Mouse (Mus musculus): Measurements from ENCODE around the gene Lmod3. TPM values are rescaled to one million over a fixed set of nuclear protein-coding genes. Genes with fewer than 3 reads are reported as not detected.

The Lmod3 gene
- total and polyA plus RNA-seq, 3 experiments = 26.3 to 63.0 (median 50.1) TPM

DNA sequence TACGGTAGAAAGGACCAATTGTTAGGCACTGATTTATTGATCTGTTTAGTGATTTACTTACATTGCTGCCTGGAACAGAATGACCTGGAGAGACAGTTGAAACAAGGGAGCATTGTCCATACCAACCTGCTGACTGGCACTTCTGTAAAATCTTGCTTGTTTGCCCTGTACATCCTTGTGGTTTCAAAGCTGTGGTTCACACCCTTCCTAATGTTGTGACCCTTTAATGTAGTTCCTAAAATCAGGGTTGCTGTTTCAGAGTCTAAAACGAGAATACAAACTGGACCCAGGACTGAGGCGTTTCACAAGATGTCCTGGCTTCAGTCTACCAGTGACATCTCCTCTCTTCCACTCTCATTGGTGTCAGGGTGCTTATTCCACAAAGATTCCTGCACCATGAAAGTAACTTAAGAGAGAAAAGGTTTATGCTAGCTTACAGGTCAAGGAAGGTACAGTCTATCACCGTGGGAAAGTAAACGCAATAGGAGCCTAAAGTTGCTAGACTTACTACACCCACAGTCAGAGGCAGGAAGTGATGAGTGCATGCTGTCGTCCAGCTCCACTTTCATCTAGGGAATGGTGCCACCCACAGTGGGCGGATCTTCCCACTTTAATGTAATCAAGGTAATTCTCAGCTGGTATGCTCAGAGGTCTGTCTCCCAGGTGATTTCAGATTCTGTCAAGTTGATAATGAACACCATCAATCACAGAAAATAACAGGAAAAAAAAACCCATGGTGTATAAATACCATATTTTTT is 17.5 kb downstream of the Lmod3 start:
- DNase-seq = no peak
- no peak for TF ChIP-seq EP300 (IDR thresholded peaks at IDR 0.05; ENCODE audit: insufficient read depth, low read depth, low read length)
- no peak for TF ChIP-seq CTCF (IDR thresholded peaks at IDR 0.05)
- Histone ChIP-seq H3K27me3 (ENCODE audit: control insufficient read depth, insufficient read depth, low read length) (no peaks in the 10 kb centered on the region), H3K27ac (no peak overlapping the region), H3K4me3 (no peak overlapping the region), H3K9ac (ENCODE audit: low read depth, low read length) (no peak overlapping the region), H3K79me2 (replicated peaks; ENCODE audit: control insufficient read depth, insufficient read depth, low read length) (no peaks in the 10 kb centered on the region), H3K4me1 (ENCODE audit: control insufficient read depth, insufficient read depth, low read length) (no peaks in the 10 kb centered on the region), H3K36me3 (ENCODE audit: control insufficient read depth, insufficient read depth, low read length) (no peaks in the 10 kb centered on the region; the same call in none of the 2 replicates)
- WGBS = 79% methylated on average over 7 of the region's 7 CpGs
- intact Hi-C loops (cut with DNase I) = no loop called here

DNA sequence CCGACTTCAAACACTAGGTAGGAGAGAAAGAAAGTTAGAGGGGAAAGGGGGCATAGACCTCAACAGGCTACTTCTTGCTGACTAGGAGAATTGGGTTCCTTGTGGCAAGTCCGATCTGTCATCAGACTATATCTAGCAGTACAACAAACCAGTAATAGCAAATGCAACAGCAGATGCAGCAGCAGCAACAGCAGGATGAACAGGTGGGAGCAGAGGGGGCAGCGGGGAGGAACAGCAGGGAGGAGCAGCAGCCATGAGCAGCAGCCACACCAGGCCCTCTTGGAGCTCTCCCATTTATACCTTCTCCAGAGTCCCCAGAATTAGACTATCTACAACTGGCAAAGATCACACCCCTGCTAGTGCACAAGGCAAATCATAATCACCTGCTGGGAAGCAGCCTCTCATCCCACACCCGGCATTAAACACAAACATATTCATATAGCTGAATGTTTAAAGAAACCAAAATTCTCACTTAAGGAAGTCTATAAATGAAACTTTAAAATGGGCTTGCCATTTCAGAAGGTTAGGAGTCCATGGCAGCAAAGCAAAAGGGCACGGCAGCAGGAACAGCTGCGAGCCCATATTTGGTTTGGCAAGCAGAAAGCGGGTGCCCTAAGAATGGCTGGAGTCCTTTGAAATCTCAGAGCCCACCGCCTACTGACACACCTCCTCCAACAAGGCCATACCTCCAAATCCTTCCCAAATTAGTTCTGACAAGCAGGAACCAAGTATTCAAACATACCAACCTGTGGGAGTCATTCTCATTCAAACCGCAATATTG is 25.3 kb downstream of the Lmod3 start:
- 95% methylated on average over 9 of the region's 9 CpGs for WGBS
- TF ChIP-seq CTCF (IDR thresholded peaks at IDR 0.05) = no peak
- no peak for DNase-seq
- intact Hi-C loops (cut with DNase I) = no loop called here
- H3K27me3 ChIP-seq (ENCODE audit: control insufficient read depth, insufficient read depth, low read length) = no peaks in the 10 kb centered on the region
- peaks cover 8% of the 10 kb centered on the region for H3K4me1 ChIP-seq (ENCODE audit: control insufficient read depth, insufficient read depth, low read length)
- peaks cover 14% of the 10 kb centered on the region for H3K36me3 ChIP-seq (ENCODE audit: control insufficient read depth, insufficient read depth, low read length)
- no peak overlapping the region for H3K27ac ChIP-seq
- H3K9ac ChIP-seq (ENCODE audit: low read depth, low read length) = no peak overlapping the region
- no peak overlapping the region for H3K4me3 ChIP-seq
- H3K79me2 ChIP-seq (replicated peaks; ENCODE audit: control insufficient read depth, insufficient read depth, low read length) = peaks cover 2% of the 10 kb centered on the region

DNA sequence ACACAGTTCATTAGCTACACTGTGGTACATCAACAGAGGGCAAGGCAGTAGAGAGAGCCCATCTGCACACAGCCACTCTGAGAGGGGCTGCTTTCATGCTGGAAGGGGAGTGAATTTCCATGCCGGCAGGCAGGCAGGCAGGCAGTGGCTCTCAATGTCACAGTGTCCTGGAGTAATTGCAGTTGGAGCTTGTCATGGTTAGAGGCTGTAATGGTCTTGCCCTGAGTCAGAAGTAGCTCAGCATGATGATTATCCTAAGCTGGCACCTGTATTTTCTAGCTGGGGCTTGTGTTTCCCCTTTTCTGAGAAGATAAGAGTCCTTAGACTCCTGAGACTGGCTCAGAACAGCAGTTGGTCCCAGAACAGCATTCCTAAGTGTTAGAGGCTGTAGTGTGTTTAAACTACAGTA is 26.5 kb downstream of the Lmod3 start:
- peaks cover 18% of the 10 kb centered on the region for H3K4me1 ChIP-seq (ENCODE audit: control insufficient read depth, insufficient read depth, low read length)
- intact Hi-C loops (cut with DNase I) = no loop called here
- peaks cover 14% of the 10 kb centered on the region for H3K36me3 ChIP-seq (ENCODE audit: control insufficient read depth, insufficient read depth, low read length)
- peaks cover 2% of the 10 kb centered on the region for H3K79me2 ChIP-seq (replicated peaks; ENCODE audit: control insufficient read depth, insufficient read depth, low read length)
- no peak for DNase-seq
- H3K4me3 ChIP-seq = no peak overlapping the region
- H3K27ac ChIP-seq = peak overlapping the region; percentile 20; the same call in 1 of the 2 replicates
- H3K27me3 ChIP-seq (ENCODE audit: control insufficient read depth, insufficient read depth, low read length) = no peaks in the 10 kb centered on the region
- H3K9ac ChIP-seq (ENCODE audit: low read depth, low read length) = no peak overlapping the region
- TF ChIP-seq POLR2A (IDR thresholded peaks at IDR 0.05; ENCODE audit: insufficient read depth, low read depth, low read length) (no peak), EP300 (IDR thresholded peaks at IDR 0.05; ENCODE audit: insufficient read depth, low read depth, low read length) (no peak), CTCF (IDR thresholded peaks at IDR 0.05) (no peak)
- 56% methylated on average over 1 of the region's 1 CpGs for WGBS

DNA sequence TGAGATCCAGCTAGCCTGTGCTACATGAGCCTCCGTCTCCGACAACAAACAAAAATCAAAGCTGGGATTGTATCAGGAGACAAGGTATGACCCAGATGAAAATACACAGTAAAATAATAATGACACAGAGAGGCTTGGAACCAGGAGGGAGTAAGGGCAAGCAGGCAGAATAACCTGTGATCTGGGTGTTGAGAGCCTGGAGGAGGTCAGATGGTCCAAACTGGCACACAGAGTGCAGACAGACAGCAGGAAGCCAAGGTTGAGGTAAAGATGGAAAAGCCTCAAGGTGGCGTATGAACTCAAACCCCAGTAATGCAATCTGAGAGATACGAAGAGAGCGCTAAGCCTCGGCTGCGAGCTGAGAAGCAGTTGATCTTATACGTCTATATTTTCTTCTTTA is 28.1 kb downstream of the Lmod3 start:
- H3K27ac ChIP-seq = peak overlapping the region; percentile 29
- H3K79me2 ChIP-seq (replicated peaks; ENCODE audit: control insufficient read depth, insufficient read depth, low read length) = peaks cover 2% of the 10 kb centered on the region
- no peak for DNase-seq
- no peak overlapping the region for H3K9ac ChIP-seq (ENCODE audit: low read depth, low read length)
- peaks cover 16% of the 10 kb centered on the region for H3K36me3 ChIP-seq (ENCODE audit: control insufficient read depth, insufficient read depth, low read length)
- H3K4me3 ChIP-seq = no peak overlapping the region
- TF ChIP-seq CTCF (IDR thresholded peaks at IDR 0.05) = 0 out of 2 replicates have a peak, but pooled peaks have one; percentile 7
- TF ChIP-seq POLR2A (IDR thresholded peaks at IDR 0.05; ENCODE audit: insufficient read depth, low read depth, low read length) = no peak
- intact Hi-C loops (cut with DNase I) = no loop called here
- 90% methylated on average over 8 of the region's 8 CpGs for WGBS
- H3K27me3 ChIP-seq (ENCODE audit: control insufficient read depth, insufficient read depth, low read length) = no peaks in the 10 kb centered on the region
- peaks cover 19% of the 10 kb centered on the region for H3K4me1 ChIP-seq (ENCODE audit: control insufficient read depth, insufficient read depth, low read length)

DNA sequence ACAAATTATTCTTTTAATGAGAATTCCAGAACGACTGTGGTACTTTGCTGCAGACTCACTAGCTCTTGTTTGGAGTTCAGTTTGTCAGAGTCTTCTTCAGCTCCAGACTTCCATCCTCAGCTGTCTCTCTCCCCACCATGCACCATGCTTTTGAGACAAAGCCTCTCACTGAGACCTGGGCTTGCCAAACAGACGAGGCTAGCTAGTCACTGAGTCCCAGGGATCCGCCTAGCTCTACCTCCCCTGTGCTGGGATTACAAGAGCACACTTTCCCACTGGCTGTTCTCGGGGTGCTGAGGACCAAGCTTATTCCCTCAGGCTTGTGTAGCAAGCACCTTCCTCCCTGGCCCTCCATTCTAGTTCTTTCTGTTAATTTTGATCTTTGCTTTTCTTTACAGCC is 29.0 kb downstream of the Lmod3 start:
- no peak overlapping the region for H3K4me3 ChIP-seq
- 68% methylated on average over 4 of the region's 4 CpGs for whole genome bisulfite sequencing
- no peak for DNase-seq
- TF ChIP-seq EP300 (IDR thresholded peaks at IDR 0.05; ENCODE audit: insufficient read depth, low read depth, low read length) = no peak
- no peak for TF ChIP-seq POLR2A (IDR thresholded peaks at IDR 0.05; ENCODE audit: insufficient read depth, low read depth, low read length)
- no peak for TF ChIP-seq CTCF (IDR thresholded peaks at IDR 0.05)
- no peaks in the 10 kb centered on the region for H3K27me3 ChIP-seq (ENCODE audit: control insufficient read depth, insufficient read depth, low read length)
- peaks cover 19% of the 10 kb centered on the region for H3K4me1 ChIP-seq (ENCODE audit: control insufficient read depth, insufficient read depth, low read length)
- peaks cover 2% of the 10 kb centered on the region for H3K79me2 ChIP-seq (replicated peaks; ENCODE audit: control insufficient read depth, insufficient read depth, low read length)
- intact Hi-C loops (cut with DNase I) = no loop called here
- H3K27ac ChIP-seq = peak overlapping the region; percentile 64
- H3K9ac ChIP-seq (ENCODE audit: low read depth, low read length) = no peak overlapping the region
- peaks cover 16% of the 10 kb centered on the region for H3K36me3 ChIP-seq (ENCODE audit: control insufficient read depth, insufficient read depth, low read length)

DNA sequence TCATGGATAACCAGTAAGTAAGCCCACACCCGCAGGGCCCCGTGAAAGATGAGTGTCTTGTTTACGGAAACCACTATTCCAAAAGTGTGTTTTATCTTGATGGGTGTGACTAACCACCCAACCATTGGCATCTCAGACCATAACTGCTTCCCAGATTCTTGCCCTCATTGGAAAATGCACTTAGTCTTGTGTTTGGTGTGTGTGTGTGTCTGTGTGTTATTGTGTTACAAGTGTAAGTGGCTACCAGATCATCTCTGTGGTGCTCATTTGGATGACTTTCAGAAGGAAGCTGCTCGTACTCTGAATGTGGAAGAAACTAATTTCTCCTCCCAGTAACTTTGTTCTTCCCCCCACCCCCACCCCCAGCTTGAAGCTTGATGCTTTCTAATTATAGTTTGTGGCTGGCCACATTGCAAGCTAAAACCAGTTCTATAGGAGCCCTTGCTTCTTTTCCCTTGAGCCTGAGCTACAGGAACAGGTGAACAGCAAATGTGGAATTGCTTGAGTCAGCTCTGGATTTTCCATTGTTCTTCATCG is 29.6 kb downstream of the Lmod3 start:
- no peak overlapping the region for H3K9ac ChIP-seq (ENCODE audit: low read depth, low read length)
- H3K27ac ChIP-seq = peak overlapping the region; percentile 64
- H3K4me1 ChIP-seq (ENCODE audit: control insufficient read depth, insufficient read depth, low read length) = peaks cover 19% of the 10 kb centered on the region
- no peaks in the 10 kb centered on the region for H3K27me3 ChIP-seq (ENCODE audit: control insufficient read depth, insufficient read depth, low read length)
- 13% methylated on average over 5 of the region's 5 CpGs for WGBS
- TF ChIP-seq CTCF (IDR thresholded peaks at IDR 0.05) (no peak), EP300 (IDR thresholded peaks at IDR 0.05; ENCODE audit: insufficient read depth, low read depth, low read length) (no peak), POLR2A (IDR thresholded peaks at IDR 0.05; ENCODE audit: insufficient read depth, low read depth, low read length) (no peak)
- DNase-seq = no peak
- peaks cover 16% of the 10 kb centered on the region for H3K36me3 ChIP-seq (ENCODE audit: control insufficient read depth, insufficient read depth, low read length)
- intact Hi-C loops (cut with DNase I) = no loop called here
- peaks cover 2% of the 10 kb centered on the region for H3K79me2 ChIP-seq (replicated peaks; ENCODE audit: control insufficient read depth, insufficient read depth, low read length)
- H3K4me3 ChIP-seq = no peak overlapping the region

All from heart, adult 2 months (tissue).